Mouse (Mus musculus): Measurements from ENCODE around the gene Srp68. TPM values are rescaled to one million over a fixed set of nuclear protein-coding genes. Genes with fewer than 3 reads are reported as not detected.

Gene Srp68
- polyA plus RNA-seq, 1 experiment from 2014 or later, result 75.3 TPM

DNA sequence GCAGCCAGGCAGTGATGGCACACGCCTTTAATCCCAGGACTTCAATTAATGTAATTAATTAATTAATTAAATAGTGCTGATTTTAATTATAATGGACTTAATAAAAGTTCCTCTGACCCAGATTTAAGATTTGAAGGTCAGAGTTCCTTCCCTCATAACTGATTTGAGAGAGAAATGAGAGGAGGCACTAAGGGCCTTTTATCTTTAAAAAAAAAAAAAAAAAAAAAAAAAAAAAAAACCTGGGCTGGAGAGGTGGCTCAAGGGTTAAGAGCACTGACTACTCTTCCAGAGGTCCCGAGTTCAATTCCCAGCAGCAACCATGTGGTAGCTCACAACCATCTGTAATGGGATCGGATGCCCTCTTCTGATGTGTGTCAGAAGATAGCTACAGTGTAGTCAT lies 65.4 kb downstream of the Srp68 start:
- no peak overlapping the region for H3K4me3 ChIP-seq (ENCODE audit: low read length)
- no peak overlapping the region for H3K4me2 ChIP-seq (ENCODE audit: low read depth, low read length)
- no peaks in the 10 kb centered on the region for H3K27me3 ChIP-seq (ENCODE audit: control insufficient read depth, insufficient read depth, low read depth, low read length)
- H3K27ac ChIP-seq (ENCODE audit: low read length), result no peak overlapping the region
- 85% methylated on average over 3 of the region's 3 CpGs for WGBS
- H3K9me3 ChIP-seq (ENCODE audit: control insufficient read depth, low read length), result no peaks in the 10 kb centered on the region
- no peak overlapping the region for H3K9ac ChIP-seq (ENCODE audit: low read length)
- H3K4me1 ChIP-seq (replicated peaks; ENCODE audit: control insufficient read depth, insufficient read depth, low read length), result no peaks in the 10 kb centered on the region
- H3K36me3 ChIP-seq (ENCODE audit: control insufficient read depth, insufficient read depth, low read length), result peaks cover 10% of the 10 kb centered on the region
- no peak for ATAC-seq (ENCODE audit: low read depth)

DNA sequence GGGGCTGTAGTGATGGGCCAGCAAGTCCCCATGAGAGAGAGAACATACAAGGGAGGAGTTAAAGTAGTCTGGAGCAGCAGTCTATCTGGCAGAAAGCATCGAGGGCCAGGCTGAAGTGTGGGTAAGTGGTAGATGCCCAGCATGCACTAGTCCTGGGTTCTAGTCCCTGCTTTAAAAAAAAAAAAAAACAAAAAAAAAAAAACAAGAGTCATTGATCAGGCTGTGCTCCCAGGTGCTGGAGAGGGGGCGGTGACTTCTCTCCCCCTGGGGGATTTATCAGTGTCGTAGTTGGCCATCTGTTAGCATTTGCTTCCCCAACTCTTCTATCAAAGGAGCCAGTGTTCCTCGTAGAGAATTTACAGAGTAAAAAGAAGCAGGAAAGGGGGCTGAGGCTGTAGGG lies 67.3 kb downstream of the Srp68 start:
- ATAC-seq (ENCODE audit: low read depth), result no peak
- Histone ChIP-seq H3K9me3 (ENCODE audit: control insufficient read depth, low read length) (no peaks in the 10 kb centered on the region), H3K36me3 (ENCODE audit: control insufficient read depth, insufficient read depth, low read length) (peaks cover 10% of the 10 kb centered on the region), H3K4me2 (ENCODE audit: low read depth, low read length) (no peak overlapping the region), H3K27ac (ENCODE audit: low read length) (no peak overlapping the region), H3K9ac (ENCODE audit: low read length) (no peak overlapping the region), H3K4me3 (ENCODE audit: low read length) (no peak overlapping the region), H3K27me3 (ENCODE audit: control insufficient read depth, insufficient read depth, low read depth, low read length) (no peaks in the 10 kb centered on the region), H3K4me1 (replicated peaks; ENCODE audit: control insufficient read depth, insufficient read depth, low read length) (no peaks in the 10 kb centered on the region)
- 67% methylated on average over 4 of the region's 4 CpGs for WGBS

DNA sequence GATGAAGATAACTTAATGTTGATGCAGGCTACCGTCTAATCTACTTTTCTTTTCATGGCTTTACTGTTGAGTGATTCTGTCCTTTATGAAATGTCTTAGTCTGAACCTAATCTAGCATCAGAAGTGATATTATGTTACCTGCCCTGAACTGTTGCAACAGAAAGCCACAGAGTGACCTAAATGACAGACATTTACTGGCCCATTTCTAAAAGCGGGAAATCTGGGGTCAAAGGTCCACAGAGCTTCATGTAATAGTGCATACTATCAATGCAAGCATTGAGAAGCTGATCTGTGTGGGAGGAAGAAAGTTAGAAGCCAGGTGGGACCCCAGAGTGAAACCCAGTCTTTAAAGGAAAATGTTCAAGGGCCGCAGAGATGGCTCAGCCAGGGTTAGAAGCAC lies 70.9 kb downstream of the Srp68 start:
- Histone ChIP-seq H3K36me3 (ENCODE audit: control insufficient read depth, insufficient read depth, low read length) (peaks cover 10% of the 10 kb centered on the region), H3K9me3 (ENCODE audit: control insufficient read depth, low read length) (no peaks in the 10 kb centered on the region), H3K4me3 (ENCODE audit: low read length) (no peak overlapping the region), H3K4me1 (replicated peaks; ENCODE audit: control insufficient read depth, insufficient read depth, low read length) (peaks cover under 1% of the 10 kb centered on the region; the same call in 1 of the 2 replicates), H3K27ac (ENCODE audit: low read length) (no peak overlapping the region), H3K4me2 (ENCODE audit: low read depth, low read length) (no peak overlapping the region), H3K27me3 (ENCODE audit: control insufficient read depth, insufficient read depth, low read depth, low read length) (no peaks in the 10 kb centered on the region), H3K9ac (ENCODE audit: low read length) (no peak overlapping the region)
- no peak for ATAC-seq (ENCODE audit: low read depth)
- 89% methylated on average over 3 of the region's 3 CpGs for WGBS

DNA sequence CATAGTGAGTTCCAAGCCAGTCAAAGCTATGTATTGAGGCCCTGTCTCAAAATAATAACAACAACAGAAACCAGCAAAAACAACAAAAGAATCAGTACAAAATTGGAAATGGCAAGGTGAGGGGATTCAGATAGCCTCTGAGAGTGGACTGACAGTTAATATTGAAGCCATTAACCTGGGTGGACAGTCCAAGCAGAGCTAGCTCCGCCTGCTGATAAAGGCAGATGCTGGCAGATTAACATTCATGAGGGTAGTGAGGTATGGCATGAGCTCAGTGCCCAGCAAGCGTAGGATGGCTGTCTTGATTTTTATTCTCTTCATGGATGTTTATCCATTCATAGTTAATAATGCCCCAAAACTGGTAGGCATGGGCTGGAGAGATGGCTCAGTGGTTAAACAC lies 72.9 kb downstream of the Srp68 start:
- H3K9ac ChIP-seq (ENCODE audit: low read length), result no peak overlapping the region
- H3K27ac ChIP-seq (ENCODE audit: low read length), result no peak overlapping the region
- H3K9me3 ChIP-seq (ENCODE audit: control insufficient read depth, low read length), result no peaks in the 10 kb centered on the region
- no peak overlapping the region for H3K4me2 ChIP-seq (ENCODE audit: low read depth, low read length)
- no peaks in the 10 kb centered on the region for H3K27me3 ChIP-seq (ENCODE audit: control insufficient read depth, insufficient read depth, low read depth, low read length)
- ATAC-seq (ENCODE audit: low read depth), result no peak
- H3K36me3 ChIP-seq (ENCODE audit: control insufficient read depth, insufficient read depth, low read length), result peaks cover 3% of the 10 kb centered on the region
- WGBS, result 93% methylated on average over 2 of the region's 2 CpGs
- H3K4me1 ChIP-seq (replicated peaks; ENCODE audit: control insufficient read depth, insufficient read depth, low read length), result peaks cover 8% of the 10 kb centered on the region
- no peak overlapping the region for H3K4me3 ChIP-seq (ENCODE audit: low read length)

DNA sequence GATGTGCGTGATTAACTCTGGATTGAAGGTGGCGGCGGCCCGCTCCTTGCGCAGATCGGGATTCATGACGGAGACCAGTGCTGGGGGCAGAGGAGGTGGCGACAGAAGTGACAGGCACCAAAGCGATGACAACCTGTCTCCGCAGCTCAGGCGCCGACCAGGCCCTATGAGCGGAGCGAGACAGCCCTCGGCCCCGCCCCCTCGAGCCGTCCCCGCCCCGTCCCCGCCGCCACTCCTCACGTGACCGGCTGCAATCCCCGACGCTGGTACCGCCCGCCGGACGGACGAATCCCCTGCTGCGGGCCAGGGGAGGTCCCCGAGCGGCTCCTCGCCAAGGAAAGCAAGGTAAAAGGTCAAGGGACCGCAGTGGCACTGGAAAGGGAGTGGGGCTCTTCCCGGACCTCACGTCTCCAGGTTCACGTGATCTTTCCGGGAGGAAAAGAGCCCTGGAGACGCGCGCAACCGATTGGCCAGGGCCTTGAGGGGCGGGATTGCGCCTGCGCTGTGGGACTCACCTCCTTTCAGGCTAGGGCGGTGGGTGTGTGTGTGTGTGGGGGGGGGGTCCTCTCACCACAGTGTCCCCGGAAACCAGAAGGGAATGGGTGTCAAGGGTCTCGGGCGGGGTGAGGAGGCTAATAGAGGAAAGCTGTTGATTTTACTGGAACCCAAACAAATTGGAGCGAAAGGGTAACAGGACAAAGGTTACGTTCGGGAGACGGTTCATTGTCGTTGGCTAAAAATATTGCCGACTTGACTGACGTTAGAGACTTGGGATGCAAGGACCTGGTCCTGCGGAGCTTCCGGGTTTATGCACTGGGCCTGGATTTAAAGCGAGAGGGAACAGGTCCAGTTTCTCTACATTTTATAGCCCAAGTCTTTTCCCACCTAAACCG lies 75.1 kb downstream of the Srp68 start, which contains the start of the genes Ten1 and Acox1:
Gene Ten1, plus strand, starts transcription at position 217 of the 893 bp plus-strand sequence.
Gene Acox1, minus strand, starts transcription at position 407 of the 893 bp plus-strand sequence.
- peak within 1 kb of the TSS; percentile 86 for H3K4me3 ChIP-seq (ENCODE audit: low read length)
- under 1% methylated on average over 62 of the region's 62 CpGs for WGBS
- peak within 1 kb of the TSS; percentile 83 for H3K4me2 ChIP-seq (ENCODE audit: low read depth, low read length)
- peak; percentile 99 for ATAC-seq (ENCODE audit: low read depth)
- peak within 1 kb of the TSS; percentile 97 for H3K27ac ChIP-seq (ENCODE audit: low read length)
- H3K9ac ChIP-seq (ENCODE audit: low read length), result peak within 1 kb of the TSS; percentile 93
- no peaks in the 10 kb centered on the region for H3K27me3 ChIP-seq (ENCODE audit: control insufficient read depth, insufficient read depth, low read depth, low read length)
- H3K36me3 ChIP-seq (ENCODE audit: control insufficient read depth, insufficient read depth, low read length), result no peaks in the 10 kb centered on the region
- peaks cover 8% of the 10 kb centered on the region for H3K4me1 ChIP-seq (replicated peaks; ENCODE audit: control insufficient read depth, insufficient read depth, low read length)
- H3K9me3 ChIP-seq (ENCODE audit: control insufficient read depth, low read length), result no peaks in the 10 kb centered on the region

DNA sequence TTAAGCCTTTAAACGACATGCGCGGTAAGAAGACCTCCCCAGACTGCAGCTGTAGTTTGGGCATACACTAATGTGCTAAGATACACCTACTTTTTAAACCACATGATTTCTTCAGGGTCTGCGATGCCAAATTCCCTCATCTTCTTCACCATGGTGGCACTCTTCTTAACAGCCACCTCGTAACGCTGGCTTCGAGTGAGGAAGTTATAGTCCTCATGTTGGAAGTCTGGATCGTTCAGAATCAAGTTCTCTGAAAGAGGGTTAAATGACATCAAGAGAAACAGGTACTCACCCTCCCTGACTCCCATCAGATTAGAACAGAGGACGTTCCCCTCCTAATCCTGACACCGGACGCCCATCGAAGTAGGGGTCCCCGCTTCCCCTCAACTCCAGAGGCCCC lies 75.9 kb downstream of the Srp68 start:
- ATAC-seq (ENCODE audit: low read depth), result no peak
- 17% methylated on average over 13 of the region's 13 CpGs for WGBS
- H3K9ac ChIP-seq (ENCODE audit: low read length), result peak overlapping the region; percentile 93
- no peaks in the 10 kb centered on the region for H3K9me3 ChIP-seq (ENCODE audit: control insufficient read depth, low read length)
- H3K4me3 ChIP-seq (ENCODE audit: low read length), result peak overlapping the region; percentile 86
- peak overlapping the region; percentile 97 for H3K27ac ChIP-seq (ENCODE audit: low read length)
- peak overlapping the region; percentile 83 for H3K4me2 ChIP-seq (ENCODE audit: low read depth, low read length)
- no peaks in the 10 kb centered on the region for H3K36me3 ChIP-seq (ENCODE audit: control insufficient read depth, insufficient read depth, low read length)
- no peaks in the 10 kb centered on the region for H3K27me3 ChIP-seq (ENCODE audit: control insufficient read depth, insufficient read depth, low read depth, low read length)
- peaks cover 8% of the 10 kb centered on the region for H3K4me1 ChIP-seq (replicated peaks; ENCODE audit: control insufficient read depth, insufficient read depth, low read length)

DNA sequence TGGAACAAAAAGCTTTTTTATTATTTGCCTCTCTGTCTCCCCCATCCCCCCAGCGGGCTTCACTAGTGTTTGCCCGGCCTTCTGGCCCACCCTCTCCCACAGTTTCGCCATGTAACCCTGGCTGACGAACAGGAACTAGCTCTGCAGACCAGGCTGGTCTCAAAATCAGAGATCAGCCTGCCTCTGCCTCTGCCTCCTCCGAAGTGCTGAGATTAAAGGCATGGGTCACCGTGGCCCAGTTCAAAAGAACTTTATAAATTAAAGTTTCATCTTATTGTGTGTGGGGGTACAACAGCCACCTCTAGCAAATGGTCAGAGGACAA lies 76.5 kb downstream of the Srp68 start:
- peaks cover 8% of the 10 kb centered on the region for H3K4me1 ChIP-seq (replicated peaks; ENCODE audit: control insufficient read depth, insufficient read depth, low read length)
- H3K4me2 ChIP-seq (ENCODE audit: low read depth, low read length), result peak overlapping the region; percentile 83
- no peaks in the 10 kb centered on the region for H3K9me3 ChIP-seq (ENCODE audit: control insufficient read depth, low read length)
- 85% methylated on average over 6 of the region's 6 CpGs for WGBS
- H3K9ac ChIP-seq (ENCODE audit: low read length), result no peak overlapping the region
- H3K4me3 ChIP-seq (ENCODE audit: low read length), result no peak overlapping the region
- H3K27ac ChIP-seq (ENCODE audit: low read length), result no peak overlapping the region
- ATAC-seq (ENCODE audit: low read depth), result no peak
- no peaks in the 10 kb centered on the region for H3K27me3 ChIP-seq (ENCODE audit: control insufficient read depth, insufficient read depth, low read depth, low read length)
- no peaks in the 10 kb centered on the region for H3K36me3 ChIP-seq (ENCODE audit: control insufficient read depth, insufficient read depth, low read length)

DNA sequence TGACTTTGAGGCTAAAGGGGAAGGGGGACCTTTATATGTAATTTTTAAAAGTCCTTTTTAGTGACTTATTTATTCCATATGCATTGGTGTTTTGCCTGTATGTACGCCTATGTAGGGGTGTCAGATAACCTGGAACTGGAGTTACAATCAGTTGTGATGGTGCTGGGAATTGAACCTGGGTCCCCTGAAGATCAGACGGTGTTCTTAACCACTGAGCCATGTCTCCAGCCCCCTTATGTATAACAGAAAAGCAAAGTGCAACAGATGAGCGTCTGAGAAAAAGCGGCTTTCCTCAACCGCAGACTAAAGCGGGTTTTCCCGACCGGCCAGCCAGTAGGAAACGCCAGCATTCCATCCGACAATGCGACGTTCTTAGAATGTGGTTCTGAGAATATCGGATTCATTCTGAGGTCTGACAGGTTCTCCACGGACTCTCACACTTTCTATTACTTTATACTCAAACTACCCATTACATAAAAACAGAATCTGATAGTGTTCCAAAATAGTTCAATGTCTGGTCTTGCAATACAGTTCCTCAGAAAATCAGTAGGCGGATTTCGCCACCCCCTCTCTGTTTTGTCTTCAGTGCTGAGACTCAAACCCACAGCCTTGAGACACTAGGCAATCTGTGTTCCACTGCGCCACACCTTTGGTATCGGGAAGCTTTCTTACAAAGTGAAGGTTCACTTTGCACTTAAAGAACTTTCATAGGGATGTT lies 77.0 kb downstream of the Srp68 start:
- WGBS, result 94% methylated on average over 18 of the region's 18 CpGs
- H3K4me3 ChIP-seq (ENCODE audit: low read length), result no peak overlapping the region
- H3K4me1 ChIP-seq (replicated peaks; ENCODE audit: control insufficient read depth, insufficient read depth, low read length), result peaks cover 8% of the 10 kb centered on the region
- H3K36me3 ChIP-seq (ENCODE audit: control insufficient read depth, insufficient read depth, low read length), result no peaks in the 10 kb centered on the region
- H3K27ac ChIP-seq (ENCODE audit: low read length), result no peak overlapping the region
- ATAC-seq (ENCODE audit: low read depth), result no peak
- H3K4me2 ChIP-seq (ENCODE audit: low read depth, low read length), result peak overlapping the region; percentile 83; the same call in 1 of the 2 replicates
- no peak overlapping the region for H3K9ac ChIP-seq (ENCODE audit: low read length)
- H3K9me3 ChIP-seq (ENCODE audit: control insufficient read depth, low read length), result no peaks in the 10 kb centered on the region
- no peaks in the 10 kb centered on the region for H3K27me3 ChIP-seq (ENCODE audit: control insufficient read depth, insufficient read depth, low read depth, low read length)

DNA sequence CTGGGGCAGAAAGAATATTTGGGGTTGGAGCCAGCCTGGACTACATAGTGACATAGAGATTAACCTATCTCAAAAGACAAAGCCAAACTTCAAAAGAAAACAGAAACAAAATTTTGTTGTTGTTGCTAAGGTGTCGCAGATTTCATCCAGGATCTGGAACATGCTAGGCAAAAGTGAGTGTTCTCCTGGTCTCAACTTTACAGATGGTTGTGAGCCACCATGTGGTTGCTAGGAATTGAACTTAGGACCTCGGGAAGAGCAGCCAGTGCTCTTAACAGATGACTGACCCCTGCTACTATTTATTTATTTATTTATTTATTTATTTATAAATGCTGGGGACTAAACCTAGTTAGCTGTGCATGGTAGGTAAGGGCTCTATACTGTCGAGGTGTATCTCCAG lies 77.7 kb downstream of the Srp68 start:
- Histone ChIP-seq H3K4me2 (ENCODE audit: low read depth, low read length) (no peak overlapping the region), H3K36me3 (ENCODE audit: control insufficient read depth, insufficient read depth, low read length) (no peaks in the 10 kb centered on the region), H3K4me3 (ENCODE audit: low read length) (no peak overlapping the region), H3K27me3 (ENCODE audit: control insufficient read depth, insufficient read depth, low read depth, low read length) (no peaks in the 10 kb centered on the region), H3K9me3 (ENCODE audit: control insufficient read depth, low read length) (no peaks in the 10 kb centered on the region), H3K4me1 (replicated peaks; ENCODE audit: control insufficient read depth, insufficient read depth, low read length) (peaks cover 8% of the 10 kb centered on the region), H3K9ac (ENCODE audit: low read length) (no peak overlapping the region), H3K27ac (ENCODE audit: low read length) (no peak overlapping the region)
- 76% methylated on average over 3 of the region's 3 CpGs for WGBS
- no peak for ATAC-seq (ENCODE audit: low read depth)

Measured in lung, embryonic 16.5 days (tissue).